Mouse (Mus musculus): ENCODE results near the gene Ccdc92b. TPM values are rescaled to one million over a fixed set of nuclear protein-coding genes. Genes with fewer than 3 reads are reported as not detected.
"Not testable (repeated sequence)": the region's sequence is repeated elsewhere in the genome, so short reads cannot be mapped to it uniquely, and the experiment has no call there.

Gene Ccdc92b
- polyA plus RNA-seq (2012; rRNA removed) = 6.6 and 7.5 TPM in 2 replicates

- no peak for TF ChIP-seq POLR2A (IDR thresholded peaks at IDR 0.05; ENCODE audit: borderline replicate concordance, extremely low read depth, insufficient read depth, insufficient read length, poor library complexity, severe bottlenecking)
- no peak for TF ChIP-seq CTCF (IDR thresholded peaks at IDR 0.05; ENCODE audit: borderline replicate concordance, extremely low read depth, insufficient read depth, insufficient read length)
- peak; percentile 75 for DNase-seq (ENCODE audit: low read depth)
Measured at GRCm38 (mm10) chr11:74619201-74619955, at the start of gene Ccdc92b. Gene Ccdc92b, plus strand, starts transcription at chr11:74619605.

GRCm38 (mm10) chr11:74569735-74570134, 49.7 kb upstream of the Ccdc92b start:
- DNase-seq (ENCODE audit: low read depth) = no peak
- TF ChIP-seq POLR2A (IDR thresholded peaks at IDR 0.05; ENCODE audit: borderline replicate concordance, extremely low read depth, insufficient read depth, insufficient read length, poor library complexity, severe bottlenecking) (no peak), CTCF (IDR thresholded peaks at IDR 0.05; ENCODE audit: borderline replicate concordance, extremely low read depth, insufficient read depth, insufficient read length) (no peak)

GRCm38 (mm10) chr11:74572459-74573061, 46.8 kb upstream of the Ccdc92b start:
- DNase-seq (ENCODE audit: low read depth) = no peak
- TF ChIP-seq CTCF (IDR thresholded peaks at IDR 0.05; ENCODE audit: borderline replicate concordance, extremely low read depth, insufficient read depth, insufficient read length) (no peak), POLR2A (IDR thresholded peaks at IDR 0.05; ENCODE audit: borderline replicate concordance, extremely low read depth, insufficient read depth, insufficient read length, poor library complexity, severe bottlenecking) (no peak)

- peak; percentile 36 for DNase-seq (ENCODE audit: low read depth)
Measured at GRCm38 (mm10) chr11:74574768-74575434, 44.5 kb upstream of the Ccdc92b start.

GRCm38 (mm10) chr11:74575940-74576339, 43.5 kb upstream of the Ccdc92b start:
- DNase-seq (ENCODE audit: low read depth) = peak; percentile 67
- TF ChIP-seq CTCF (IDR thresholded peaks at IDR 0.05; ENCODE audit: borderline replicate concordance, extremely low read depth, insufficient read depth, insufficient read length) = no peak
- no peak for TF ChIP-seq POLR2A (IDR thresholded peaks at IDR 0.05; ENCODE audit: borderline replicate concordance, extremely low read depth, insufficient read depth, insufficient read length, poor library complexity, severe bottlenecking)

More at GRCm38 (mm10) chr11:74574768-74575434, 44.5 kb upstream of the Ccdc92b start:
- no peak for TF ChIP-seq CTCF (IDR thresholded peaks at IDR 0.05; ENCODE audit: borderline replicate concordance, extremely low read depth, insufficient read depth, insufficient read length)
- no peak for TF ChIP-seq POLR2A (IDR thresholded peaks at IDR 0.05; ENCODE audit: borderline replicate concordance, extremely low read depth, insufficient read depth, insufficient read length, poor library complexity, severe bottlenecking)

GRCm38 (mm10) chr11:74577068-74577467, 42.3 kb upstream of the Ccdc92b start:
- TF ChIP-seq CTCF (IDR thresholded peaks at IDR 0.05; ENCODE audit: borderline replicate concordance, extremely low read depth, insufficient read depth, insufficient read length) = no peak
- TF ChIP-seq POLR2A (IDR thresholded peaks at IDR 0.05; ENCODE audit: borderline replicate concordance, extremely low read depth, insufficient read depth, insufficient read length, poor library complexity, severe bottlenecking) = no peak
- DNase-seq (ENCODE audit: low read depth) = no peak

- peak; percentile 24; the same call in 1 of the 2 replicates for TF ChIP-seq CTCF (IDR thresholded peaks at IDR 0.05; ENCODE audit: borderline replicate concordance, extremely low read depth, insufficient read depth, insufficient read length)
- DNase-seq (ENCODE audit: low read depth) = not testable (repeated sequence)
Measured at GRCm38 (mm10) chr11:74581333-74581732, 38.1 kb upstream of the Ccdc92b start.

GRCm38 (mm10) chr11:74582464-74582863, 36.9 kb upstream of the Ccdc92b start:
- DNase-seq (ENCODE audit: low read depth) = no peak
- no peak for TF ChIP-seq CTCF (IDR thresholded peaks at IDR 0.05; ENCODE audit: borderline replicate concordance, extremely low read depth, insufficient read depth, insufficient read length)
- TF ChIP-seq POLR2A (IDR thresholded peaks at IDR 0.05; ENCODE audit: borderline replicate concordance, extremely low read depth, insufficient read depth, insufficient read length, poor library complexity, severe bottlenecking) = no peak

- TF ChIP-seq CTCF (IDR thresholded peaks at IDR 0.05; ENCODE audit: borderline replicate concordance, extremely low read depth, insufficient read depth, insufficient read length) (no peak), POLR2A (IDR thresholded peaks at IDR 0.05; ENCODE audit: borderline replicate concordance, extremely low read depth, insufficient read depth, insufficient read length, poor library complexity, severe bottlenecking) (no peak)
- no peak for DNase-seq (ENCODE audit: low read depth)
Measured at GRCm38 (mm10) chr11:74583824-74584349, 35.5 kb upstream of the Ccdc92b start.

- TF ChIP-seq CTCF (IDR thresholded peaks at IDR 0.05; ENCODE audit: borderline replicate concordance, extremely low read depth, insufficient read depth, insufficient read length) (no peak), POLR2A (IDR thresholded peaks at IDR 0.05; ENCODE audit: borderline replicate concordance, extremely low read depth, insufficient read depth, insufficient read length, poor library complexity, severe bottlenecking) (no peak)
- DNase-seq (ENCODE audit: low read depth) = no peak
Measured at GRCm38 (mm10) chr11:74584946-74585723, 34.3 kb upstream of the Ccdc92b start.
